ENCODE assay signal across 8 mouse cellular contexts in the genomic region with DNA sequence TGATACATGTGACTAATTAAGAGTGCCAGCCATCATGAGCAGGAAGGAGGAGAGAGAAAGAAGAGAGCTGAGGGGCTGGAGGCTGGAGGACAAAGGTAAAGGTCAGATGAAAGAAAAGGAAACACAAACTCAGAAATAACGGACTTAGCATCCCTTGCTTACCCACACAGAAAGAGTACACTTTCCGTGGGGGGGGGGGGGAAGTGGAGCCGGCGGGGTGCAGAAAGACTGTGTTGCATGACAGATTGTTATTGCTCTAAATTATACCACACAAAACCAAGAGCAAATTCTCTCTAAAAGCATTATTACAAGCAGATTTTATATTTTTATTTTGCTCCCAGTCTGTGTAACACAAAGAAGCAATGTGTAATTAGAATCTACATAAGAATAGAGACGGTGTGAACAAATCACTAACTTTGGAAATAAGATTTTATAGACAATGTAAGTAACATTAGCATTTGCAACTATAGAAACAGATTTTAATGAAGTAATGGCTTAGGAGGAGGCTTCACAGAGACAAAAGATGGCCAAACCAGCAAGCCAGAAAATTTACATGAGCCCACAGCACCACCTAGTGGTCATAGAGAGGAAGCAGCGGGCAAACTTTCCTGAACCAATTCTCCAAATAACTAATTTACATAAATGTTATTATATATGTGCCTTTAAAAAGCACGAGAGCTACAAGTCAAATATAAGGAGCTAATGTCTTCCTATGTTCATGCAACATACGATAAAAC.
DNase-seq lines count a peak whose midpoint lies in the region; ATAC-seq and TF ChIP-seq lines count a peak whose summit lies in the region.

No protein-coding gene starts in this region.

- peak; percentile 99; the same call in 1 of the 2 replicates for TF ChIP-seq CTCF in heart, adult 2 months (IDR thresholded peaks at IDR 0.05)

- TF ChIP-seq EP300 in heart, adult 2 months (IDR thresholded peaks at IDR 0.05; ENCODE audit: insufficient read depth, low read depth, low read length), result no peak

- no peak for ATAC-seq in heart, embryonic 12.5 days (ENCODE audit: insufficient number of reproducible peaks, low FRiP score)

- no peak overlapping the region for H3K4me2 ChIP-seq in heart, embryonic 12.5 days

- H3K27me3 ChIP-seq in heart, adult 2 months (ENCODE audit: control insufficient read depth, insufficient read depth, low read length), result no peaks in the 10 kb centered on the region
- no peaks in the 10 kb centered on the region for H3K27me3 ChIP-seq in heart, embryonic 12.5 days (replicated peaks)

- no peak overlapping the region for H3K9ac ChIP-seq in heart, adult 2 months (ENCODE audit: low read depth, low read length)
- H3K9ac ChIP-seq in heart, embryonic 12.5 days, result no peak overlapping the region

- no peak for TF ChIP-seq POLR2A in heart, adult 2 months (IDR thresholded peaks at IDR 0.05; ENCODE audit: insufficient read depth, low read depth, low read length)

- H3K27ac ChIP-seq in heart, adult 2 months, result no peak overlapping the region
- H3K27ac ChIP-seq in heart, embryonic 12.5 days (ENCODE audit: poor library complexity, severe bottlenecking), result no peak overlapping the region

- WGBS in heart, adult 2 months, result 47% methylated on average over 8 of the region's 8 CpGs
- 49% methylated on average over 8 of the region's 8 CpGs for WGBS in heart, embryonic 12.5 days

- intact Hi-C loops in heart, adult 2 months (cut with DNase I), result loop anchor here (2.0 to 10.0 kb wide), 3 partner anchors 1469 to 1829 kb away; partner anchors contain the start of gene Tmpo

- H3K4me1 ChIP-seq in heart, adult 2 months (ENCODE audit: control insufficient read depth, insufficient read depth, low read length), result no peaks in the 10 kb centered on the region
- H3K4me1 ChIP-seq in heart, embryonic 12.5 days (replicated peaks), result no peaks in the 10 kb centered on the region

- H3K4me3 ChIP-seq in heart, adult 2 months, result no peak overlapping the region
- H3K4me3 ChIP-seq in heart, embryonic 12.5 days, result no peak overlapping the region

- H3K79me2 ChIP-seq in heart, adult 2 months (replicated peaks; ENCODE audit: control insufficient read depth, insufficient read depth, low read length), result no peaks in the 10 kb centered on the region

- no peaks in the 10 kb centered on the region for H3K36me3 ChIP-seq in heart, adult 2 months (ENCODE audit: control insufficient read depth, insufficient read depth, low read length)
- H3K36me3 ChIP-seq in heart, embryonic 12.5 days, result no peaks in the 10 kb centered on the region

- peak; percentile 14 to 33 for DNase-seq in heart, adult 2 months
- peak; percentile 50 for DNase-seq in ES-CJ7 (ENCODE audit: low read depth, low spot score)
- peak; percentile 9 for DNase-seq in cerebellum, adult 11-12 months
- DNase-seq in forelimb bud, embryonic 11.5 days (ENCODE audit: low read depth, low spot score), result peak; percentile 69
- DNase-seq in layer of hippocampus, adult 18-20 months (ENCODE audit: low spot score in 2 of 2), result peak; percentile 51 to 88
- DNase-seq in lung, postnatal 36 days, result peak; percentile 74
- peak; percentile 32 to 45 for DNase-seq in right cerebral cortex, postnatal 36 days (ENCODE audit: low spot score in 2 of 2)

- H3K9me3 ChIP-seq in heart, embryonic 12.5 days (replicated peaks), result no peaks in the 10 kb centered on the region; the same call in 1 of the 2 replicates

Comparison
In these comparisons a context has a peak if more than half of its experiments do, and no peak if none do; other contexts are left out.
1. DNase-seq: peak in every context shown above with its lines; median percentile 74 in lung, postnatal 36 days; 70 in layer of hippocampus, adult 18-20 months; 69 in forelimb bud, embryonic 11.5 days; 50 in ES-CJ7; 38 in right cerebral cortex, postnatal 36 days; 24 in heart, adult 2 months; 9 in cerebellum, adult 11-12 months.